Mouse (Mus musculus) right cerebral cortex, adult 2 months (tissue): ENCODE measurements around the gene Mxi1.
A peak's percentile ranks its signal among the peaks of the same experiment; 100 is the strongest.

Source experiments
- DNase-seq, 2 experiments: peaks; one replicate each; pipeline ENCODE4 v3.0.0; 2021 to 2022; ENCODE audit warnings: low spot score in 2 of 2

The Mxi1 gene

GRCm38 (mm10) chr19:53299829-53300181 lies 10.5 kb upstream of the Mxi1 start:
- no peak for DNase-seq

- no peak for DNase-seq
These were observed 6.9 kb upstream of the Mxi1 start for GRCm38 (mm10) chr19:53303382-53303781.

DNA sequence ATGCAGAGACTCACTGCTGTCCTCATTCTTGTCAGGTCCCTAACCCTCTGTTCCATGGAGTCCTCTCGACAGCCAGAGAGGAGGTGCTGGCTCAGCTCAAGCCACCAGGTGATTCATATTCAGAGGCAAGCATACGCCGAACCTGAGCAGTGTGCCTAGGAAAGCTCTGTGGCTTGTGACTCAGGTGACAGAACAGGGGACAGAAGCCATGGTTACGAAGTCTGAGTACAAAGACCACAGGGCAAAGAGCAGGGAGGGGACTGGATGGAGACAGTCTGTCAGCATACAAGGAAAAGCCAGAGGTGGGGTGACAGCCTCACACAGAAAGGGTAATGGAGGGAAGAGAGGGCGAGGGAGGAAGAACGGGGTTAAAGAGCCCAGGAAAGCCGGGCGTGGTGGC lies 4.7 kb upstream of the Mxi1 start:
- DNase-seq = no peak

- DNase-seq = no peak
These were observed 3.6 kb upstream of the Mxi1 start for GRCm38 (mm10) chr19:53306706-53307105.

DNA sequence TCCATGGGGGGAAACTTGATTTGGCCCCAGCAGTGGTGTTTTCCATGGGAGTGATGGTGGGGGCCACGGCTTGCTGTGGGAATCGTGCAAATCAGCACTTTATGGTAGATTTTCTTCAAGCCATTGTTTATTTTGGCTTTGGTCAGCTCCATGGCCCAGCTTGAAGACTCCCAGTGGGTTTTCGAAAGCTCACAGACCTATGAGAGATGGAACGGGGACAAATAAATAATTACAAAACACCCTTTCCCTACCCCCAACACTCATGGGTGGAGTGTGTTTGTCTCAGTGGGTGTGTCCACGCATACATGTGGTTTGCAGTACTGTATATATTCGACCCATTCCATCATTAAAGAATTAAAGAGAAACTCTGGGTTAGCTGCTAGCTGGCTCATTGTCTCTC lies 3.1 kb upstream of the Mxi1 start:
- no peak for DNase-seq

- no peak for DNase-seq
These were observed 687 bp upstream of the Mxi1 start for GRCm38 (mm10) chr19:53309631-53310030.

DNA sequence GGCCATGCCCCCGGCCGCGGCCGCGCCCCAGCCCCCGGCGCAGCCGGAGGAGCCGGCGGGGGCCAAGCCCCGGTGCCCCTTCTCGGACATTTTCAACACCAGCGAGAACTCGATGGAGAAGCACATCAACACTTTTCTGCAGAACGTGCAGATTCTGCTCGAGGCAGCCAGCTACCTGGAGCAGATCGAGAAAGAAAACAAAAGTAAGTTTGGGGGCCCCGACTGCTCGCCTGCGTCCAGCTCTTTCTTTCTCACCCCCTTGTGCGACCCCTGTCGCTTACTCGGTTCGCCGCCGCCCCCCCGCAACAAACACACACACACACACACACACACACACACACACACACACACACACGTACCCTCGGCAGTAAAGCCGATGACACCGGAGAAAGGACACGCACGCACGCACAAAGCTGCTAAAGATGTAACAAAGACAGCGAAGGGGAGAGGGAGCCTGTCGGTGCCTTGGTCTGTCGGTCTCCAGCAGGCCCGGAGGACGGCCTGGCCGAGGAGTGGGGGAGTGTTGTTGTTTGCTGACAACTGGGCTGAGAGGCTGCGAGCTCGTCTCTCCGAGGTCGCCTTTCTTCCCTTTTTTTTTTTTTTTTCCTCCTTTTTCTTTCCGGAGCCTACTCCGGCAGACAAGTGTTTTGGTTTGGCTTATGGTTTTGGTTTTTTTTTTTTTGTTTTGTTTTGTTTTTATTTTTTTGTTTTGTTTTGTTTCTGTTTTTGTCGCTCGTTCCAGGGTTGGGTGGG lies 629 bp downstream of the Mxi1 start:
- DNase-seq = peak; percentile 40 to 47

DNA sequence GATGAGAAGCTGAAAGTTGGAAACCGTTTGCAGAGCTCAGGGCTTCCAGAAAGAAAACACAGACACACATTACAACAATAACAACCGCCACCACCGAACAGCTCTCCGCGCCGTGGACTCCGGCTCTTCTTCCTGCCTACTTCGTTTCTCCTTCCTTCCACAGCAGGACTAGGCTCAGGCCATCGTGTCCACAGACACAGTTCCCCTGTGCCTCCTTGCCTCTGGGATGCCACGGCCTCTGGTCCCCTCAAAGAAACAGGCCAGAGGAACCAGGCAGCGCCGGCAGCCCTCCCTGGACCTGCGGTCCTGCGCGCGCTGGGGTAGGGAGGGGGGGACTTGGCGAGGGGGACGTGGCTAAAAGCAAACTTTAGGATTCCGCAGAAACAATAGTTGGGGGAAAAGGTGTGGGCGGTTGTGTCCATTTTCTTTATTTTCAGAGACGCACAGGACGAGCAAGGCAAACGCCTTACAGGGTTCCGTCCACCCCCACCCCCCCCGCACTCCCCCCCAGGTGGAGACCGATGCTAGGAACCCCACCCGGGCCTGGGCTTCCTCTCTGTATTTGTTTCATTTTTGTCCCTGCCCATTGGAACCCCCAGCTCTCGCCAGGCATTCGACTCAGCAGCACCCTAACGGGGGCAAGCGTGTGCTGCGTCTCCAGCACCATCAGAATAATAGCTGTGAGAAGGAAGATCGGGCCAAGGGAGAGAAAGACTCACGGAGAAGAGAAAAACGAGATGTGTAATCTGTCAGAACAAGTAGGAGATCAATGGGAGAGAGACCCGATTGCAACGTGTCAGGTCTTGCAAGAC lies 1.4 kb downstream of the Mxi1 start:
- peak; percentile 34 to 57 for DNase-seq

GRCm38 (mm10) chr19:53312336-53312871 lies 2.1 kb downstream of the Mxi1 start:
- DNase-seq = peak; percentile 63 to 70

- DNase-seq = peak; percentile 86
These were observed 2.8 kb downstream of the Mxi1 start for GRCm38 (mm10) chr19:53312951-53313683.

- DNase-seq = peak; percentile 99 to 100
These were observed 3.5 kb downstream of the Mxi1 start for GRCm38 (mm10) chr19:53313684-53314443.

- DNase-seq = no peak
These were observed 4.4 kb downstream of the Mxi1 start for GRCm38 (mm10) chr19:53314530-53315208.

DNA sequence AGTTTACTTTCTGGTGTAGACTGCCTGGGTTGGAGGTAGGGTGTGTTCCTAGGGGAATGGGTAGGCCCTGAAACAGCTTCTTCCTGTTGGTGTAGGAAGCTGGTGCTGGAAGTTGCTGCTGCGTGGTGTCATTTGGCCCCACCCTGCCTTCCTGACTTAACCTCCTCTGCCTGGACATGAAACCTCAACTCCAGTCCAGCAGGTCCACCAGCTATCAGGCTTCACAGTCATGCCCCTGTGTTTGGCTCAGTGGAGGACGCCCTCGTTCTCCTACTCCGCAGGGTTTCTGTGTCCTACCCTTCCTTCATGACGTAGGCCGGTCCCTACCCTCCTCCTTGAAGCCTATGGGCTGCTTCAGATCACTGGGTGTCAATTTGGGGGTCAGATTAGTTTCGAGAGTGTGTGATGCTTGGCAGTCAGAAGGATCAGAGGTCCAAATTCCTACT lies 4.9 kb downstream of the Mxi1 start:
- no peak for DNase-seq

DNA sequence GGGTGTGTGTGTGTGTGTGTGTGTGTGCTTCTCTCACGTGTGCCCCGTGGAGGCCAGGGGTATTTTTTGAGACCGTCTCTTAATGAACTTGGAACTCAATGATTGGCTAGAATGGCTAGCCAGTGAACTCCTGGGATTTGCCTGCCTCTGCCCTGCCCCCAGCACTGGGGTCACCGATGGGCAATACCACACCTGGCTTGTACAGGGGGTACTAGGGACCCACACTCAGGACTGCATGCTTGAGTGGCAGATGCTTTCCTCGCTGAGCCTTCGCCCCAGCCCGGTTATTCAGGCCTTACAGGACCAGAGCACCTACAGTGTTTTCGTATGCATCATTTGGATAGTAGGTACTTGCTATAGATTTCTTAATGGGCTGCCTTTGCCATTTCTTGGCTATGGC lies 5.8 kb downstream of the Mxi1 start:
- no peak for DNase-seq

GRCm38 (mm10) chr19:53316963-53317362 lies 6.6 kb downstream of the Mxi1 start:
- DNase-seq = no peak

- DNase-seq = no peak
These were observed 8.1 kb downstream of the Mxi1 start for GRCm38 (mm10) chr19:53318143-53319132.

DNA sequence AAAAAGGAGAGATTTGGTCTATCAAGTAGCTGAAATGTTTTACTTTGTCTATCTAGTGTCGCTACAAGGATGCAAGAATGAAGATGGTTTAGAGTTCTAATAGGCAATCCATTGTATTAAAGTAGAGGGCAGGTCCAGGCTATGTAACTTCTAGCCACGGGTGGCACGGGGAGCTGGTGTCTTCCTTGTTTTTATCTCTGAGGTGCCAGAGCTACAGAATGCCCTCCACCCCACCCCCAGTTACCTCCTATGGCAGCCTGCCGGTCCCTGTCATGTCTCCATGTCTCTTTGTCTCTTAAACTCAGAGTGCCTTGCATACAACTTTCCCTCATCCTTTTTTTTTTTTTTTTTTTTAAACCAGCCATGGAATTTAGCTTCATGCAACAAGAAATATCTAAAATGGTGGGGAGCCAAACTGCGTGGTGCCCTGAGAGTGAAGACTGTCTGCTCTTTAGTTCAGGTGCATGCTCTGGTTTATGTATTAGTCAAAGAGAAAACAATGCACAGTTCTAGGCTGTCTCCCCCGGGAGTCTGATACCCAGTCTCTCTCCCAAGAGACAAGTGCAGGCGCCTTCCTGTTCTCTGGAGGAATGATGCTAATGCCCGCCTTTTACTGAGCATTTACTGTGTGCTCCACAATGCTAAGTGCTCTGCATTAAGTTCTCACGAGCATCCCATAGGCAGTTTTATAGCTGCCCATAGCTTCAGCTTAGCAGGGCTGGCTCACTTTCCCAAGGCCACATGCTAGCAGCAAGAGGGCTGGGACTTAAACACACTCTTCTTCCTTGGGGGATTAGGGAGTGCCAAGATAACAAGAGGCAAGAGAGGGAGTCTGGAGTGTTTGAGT lies 10.2 kb downstream of the Mxi1 start:
- no peak for DNase-seq

GRCm38 (mm10) chr19:53321273-53321672 lies 11.0 kb downstream of the Mxi1 start:
- DNase-seq = no peak
